Mouse (Mus musculus): ENCODE data around the gene Bnipl.
"Not testable (repeated sequence)": the region's sequence is repeated elsewhere in the genome, so short reads cannot be mapped to it uniquely, and the experiment has no call there.

Bnipl gene

DNA sequence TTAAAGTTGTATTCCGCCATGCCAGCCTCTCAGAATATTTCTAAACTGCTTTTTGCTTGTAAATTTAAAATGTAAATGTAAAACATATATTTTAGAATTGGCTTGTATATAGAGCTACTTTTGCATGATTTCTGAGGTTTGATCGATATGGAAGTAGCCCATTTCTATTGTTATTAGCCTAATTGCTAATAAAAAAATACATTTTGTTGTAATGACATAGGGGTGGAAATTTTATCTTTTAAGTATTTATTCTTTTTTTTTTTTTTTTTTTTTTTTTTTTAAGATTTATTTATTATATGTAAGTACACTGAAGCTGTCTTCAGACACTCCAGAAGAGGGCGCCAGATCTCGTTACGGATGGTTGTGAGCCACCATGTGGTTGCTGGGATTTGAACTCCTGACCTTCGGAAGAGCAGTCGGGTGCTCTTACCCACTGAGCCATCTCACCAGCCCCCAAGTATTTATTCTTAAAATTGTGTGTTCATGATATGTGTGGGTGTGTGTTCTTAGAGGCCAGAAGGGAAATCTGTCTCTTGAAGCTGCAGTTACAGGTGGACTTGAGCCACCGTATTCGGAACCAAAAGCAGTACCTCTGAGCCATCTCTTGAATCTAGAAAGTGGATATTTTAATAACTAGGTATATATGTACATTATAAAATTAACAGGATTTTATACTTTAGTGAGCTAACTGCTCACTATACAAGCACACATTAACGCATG is 37.9 kb downstream of the Bnipl start:
- DNase-seq (ENCODE audit: low spot score in 2 of 2), result not testable (repeated sequence)

DNA sequence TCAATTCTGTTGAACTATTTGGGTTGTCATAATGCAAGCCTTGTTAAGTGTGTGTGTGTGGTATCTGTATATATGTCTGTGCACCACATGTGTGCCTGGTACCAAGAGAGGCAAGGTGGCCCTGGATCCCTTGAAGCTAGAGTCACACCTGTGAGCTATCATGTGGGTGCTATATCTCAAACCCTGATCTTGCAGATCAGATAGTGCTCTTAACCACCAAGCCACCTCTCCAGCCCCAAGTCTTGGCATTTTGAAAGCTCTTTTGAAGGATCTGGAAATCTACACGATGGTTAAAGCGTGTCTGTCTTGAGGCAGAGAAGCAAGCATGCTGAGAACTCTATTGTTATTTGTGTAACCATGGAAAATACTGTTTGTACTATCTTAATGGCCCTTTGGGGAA is 40.4 kb downstream of the Bnipl start:
- no peak for DNase-seq (ENCODE audit: low spot score in 2 of 2)

DNA sequence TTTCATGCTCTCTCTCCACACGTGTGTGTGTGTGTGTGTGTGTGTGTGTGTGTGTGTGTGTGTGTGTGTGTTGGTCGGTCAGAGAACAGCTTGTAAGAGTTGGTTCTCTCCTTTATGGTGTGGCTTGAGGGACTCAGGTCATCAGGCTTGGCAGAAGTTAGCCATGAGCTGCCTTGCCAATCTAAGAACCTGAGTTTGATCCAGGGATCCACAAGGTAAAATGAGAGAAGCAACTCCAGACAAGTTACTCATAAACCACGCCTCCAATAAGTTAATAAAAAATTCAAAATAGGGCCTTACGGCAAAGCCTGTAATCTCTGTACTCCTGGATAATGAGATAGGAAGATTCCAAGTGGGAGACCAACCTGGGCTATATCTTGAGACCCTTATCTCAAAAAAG is 42.7 kb downstream of the Bnipl start:
- DNase-seq (ENCODE audit: low spot score in 2 of 2), result no peak

DNA sequence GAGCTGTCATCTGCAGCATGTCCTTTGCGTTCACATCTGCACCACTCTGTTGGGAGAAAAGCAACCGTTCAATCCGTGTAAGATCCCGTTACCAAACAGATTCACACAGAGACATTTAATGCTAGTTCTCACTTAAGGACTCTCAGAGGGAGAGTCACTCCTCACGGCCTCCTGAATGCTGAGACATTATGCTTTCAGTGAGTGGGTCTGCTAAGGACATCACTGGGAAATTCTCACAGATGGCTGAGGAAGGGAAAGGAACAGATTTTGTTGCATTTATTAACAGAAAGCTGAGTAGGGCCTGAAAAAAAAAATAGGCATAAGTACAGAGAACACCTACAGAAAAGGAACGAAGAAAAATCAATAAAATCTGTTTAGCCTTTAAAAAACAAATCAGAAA is 47.1 kb downstream of the Bnipl start:
- DNase-seq (ENCODE audit: low spot score in 2 of 2), result no peak

DNA sequence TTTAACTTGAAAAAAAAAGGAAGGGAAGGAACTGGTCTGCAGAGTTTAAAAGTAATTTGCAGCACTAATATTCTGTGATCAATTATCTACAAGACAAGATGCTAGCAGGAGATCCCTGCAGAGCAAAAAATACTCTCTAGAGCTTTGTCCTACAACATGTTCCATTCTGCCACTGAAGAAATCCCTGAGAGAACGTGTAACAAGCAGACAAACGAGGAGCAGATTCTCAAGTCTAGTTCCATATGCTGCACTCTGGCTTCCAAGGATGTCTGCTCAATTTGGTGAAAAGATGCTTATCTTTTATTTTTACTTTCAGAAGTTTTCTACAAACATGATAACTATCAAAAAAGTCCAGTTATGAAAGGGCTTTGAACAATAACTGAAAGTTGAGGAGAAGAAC is 50.4 kb downstream of the Bnipl start:
- no peak for DNase-seq (ENCODE audit: low spot score in 2 of 2)

DNA sequence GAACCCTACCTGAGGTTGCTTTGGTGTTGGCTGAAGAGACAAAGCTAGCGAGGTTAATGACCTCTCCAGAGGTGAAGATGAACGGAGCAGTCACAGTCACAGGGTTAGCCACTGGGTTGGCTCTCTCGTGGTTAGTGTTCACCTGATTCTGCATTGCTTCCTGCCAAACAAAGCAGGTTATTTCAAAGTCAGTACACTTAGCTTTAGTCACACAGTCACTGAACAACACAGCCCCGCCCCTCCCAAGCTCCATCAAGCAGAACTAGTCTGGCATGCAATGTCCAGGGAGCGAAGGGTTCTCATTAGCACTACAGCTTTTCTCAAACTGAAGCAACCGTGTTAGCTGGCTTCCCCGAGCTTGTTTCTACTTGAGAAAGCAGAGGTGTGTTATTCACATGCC is 50.9 kb downstream of the Bnipl start:
- DNase-seq (ENCODE audit: low spot score in 2 of 2), result peak; percentile 20 to 39

DNA sequence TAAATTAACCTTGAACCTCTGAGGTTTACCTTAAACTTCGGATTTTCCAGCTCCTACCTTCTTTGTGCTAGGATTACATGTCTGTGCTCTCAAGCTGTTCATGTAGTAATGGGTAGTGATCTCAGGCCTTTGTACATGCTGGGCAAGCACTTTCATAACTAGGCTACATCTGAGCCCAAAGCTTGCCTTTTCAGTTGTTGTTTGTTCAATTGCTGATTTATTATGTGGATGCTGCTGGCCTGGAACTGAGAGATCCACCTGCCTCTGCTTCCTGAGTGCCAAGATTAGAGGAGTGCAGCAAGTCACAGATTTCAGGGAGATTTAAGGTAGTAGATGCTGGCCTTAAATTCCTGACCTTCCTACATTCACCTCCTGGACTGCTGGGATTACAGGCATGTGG is 51.9 kb downstream of the Bnipl start:
- DNase-seq (ENCODE audit: low spot score in 2 of 2), result no peak

DNA sequence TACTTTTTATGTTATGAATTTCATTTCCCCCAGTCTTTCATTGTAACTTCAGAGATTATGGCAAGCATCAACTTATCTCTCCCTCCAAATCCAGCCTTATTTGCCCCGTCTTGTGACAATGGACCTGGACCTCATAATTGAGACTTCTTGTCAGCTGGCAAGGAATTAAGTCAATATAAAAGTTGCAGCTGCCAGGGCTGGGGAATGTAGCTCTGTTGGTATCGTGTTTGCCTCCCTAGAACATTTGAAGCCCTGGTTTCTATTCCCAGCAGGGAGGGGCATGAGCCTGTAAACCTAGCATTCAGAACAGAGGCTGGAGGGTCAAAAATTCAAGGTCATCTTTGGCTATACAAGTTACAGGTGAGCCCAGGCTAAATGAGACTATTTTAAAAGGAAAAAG is 55.2 kb downstream of the Bnipl start:
- DNase-seq (ENCODE audit: low spot score in 2 of 2), result no peak

DNA sequence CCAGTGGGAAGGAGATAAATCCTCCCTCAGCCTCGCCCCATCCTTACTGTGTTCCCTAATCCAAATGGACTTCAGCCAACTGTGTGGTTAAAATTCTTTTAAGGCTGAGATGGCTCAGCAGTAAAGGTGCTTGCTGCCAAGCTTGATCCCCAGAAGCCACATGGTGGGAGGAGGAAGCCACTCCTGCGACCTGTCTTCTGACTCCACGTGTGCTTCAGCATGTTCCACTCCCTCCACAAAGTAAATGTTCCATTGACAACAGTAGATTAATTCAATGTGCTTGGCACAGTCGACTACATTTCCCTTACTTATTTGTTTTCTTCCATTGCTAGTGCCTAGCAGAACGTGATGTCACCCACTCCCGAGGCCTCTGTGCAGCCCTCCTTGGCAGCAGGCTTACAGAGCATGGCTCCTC is 56.3 kb downstream of the Bnipl start:
- DNase-seq (ENCODE audit: low spot score in 2 of 2), result no peak

Data from urinary bladder, adult 18-20 months (tissue).